Mouse (Mus musculus) c-Kit-negative CD71-positive TER-119-positive erythroid progenitor cells, embryonic 14.5 days (primary cell): ENCODE results near the gene Tmem189.

Experiments
- DNase-seq: peaks from one replicate; pipeline ENCODE4 v3.0.0-alpha.2; 2013; ENCODE audit warnings: low read depth, low spot score

Tmem189 gene

GRCm38 (mm10) chr2:167594444-167594934 is 95.1 kb downstream of the Tmem189 start:
- DNase-seq = no peak

- no peak for DNase-seq
These were observed 95.9 kb downstream of the Tmem189 start for GRCm38 (mm10) chr2:167593551-167594250.
